Mouse (Mus musculus): ENCODE results near the gene Serpinb6b.

The Serpinb6b gene

DNA sequence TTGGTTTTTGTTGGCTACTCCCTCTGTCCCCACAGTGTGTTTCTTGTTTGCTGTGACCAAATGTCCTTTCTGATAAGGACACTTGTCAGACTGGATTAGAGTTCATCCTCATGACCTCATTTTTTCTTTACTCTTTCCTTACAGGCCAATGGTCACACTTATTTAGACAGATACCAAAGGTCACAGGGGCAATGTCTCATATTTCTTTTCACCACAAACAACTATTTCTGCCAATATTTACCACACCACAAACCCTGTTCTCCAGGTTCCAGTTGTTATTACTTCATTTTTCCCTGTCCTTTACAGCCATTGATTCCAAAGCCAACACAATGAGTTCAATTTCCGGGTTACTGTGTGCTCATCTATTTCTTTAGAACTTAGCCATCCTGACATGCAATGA lies 4.6 kb downstream of the Serpinb6b start:
- ChIA-PET CTCF (no interaction called here), POLR2A (no interaction called here)

GRCm38 (mm10) chr13:32970776-32971175 lies 5.8 kb downstream of the Serpinb6b start:
- CTCF ChIA-PET: interaction anchor here in 1 of 4 experiments (0.6 kb wide), 1 partner anchor 103 kb away, joined by 3 read pairs; no protein-coding TSS in a partner anchor
- POLR2A ChIA-PET: no interaction called here

DNA sequence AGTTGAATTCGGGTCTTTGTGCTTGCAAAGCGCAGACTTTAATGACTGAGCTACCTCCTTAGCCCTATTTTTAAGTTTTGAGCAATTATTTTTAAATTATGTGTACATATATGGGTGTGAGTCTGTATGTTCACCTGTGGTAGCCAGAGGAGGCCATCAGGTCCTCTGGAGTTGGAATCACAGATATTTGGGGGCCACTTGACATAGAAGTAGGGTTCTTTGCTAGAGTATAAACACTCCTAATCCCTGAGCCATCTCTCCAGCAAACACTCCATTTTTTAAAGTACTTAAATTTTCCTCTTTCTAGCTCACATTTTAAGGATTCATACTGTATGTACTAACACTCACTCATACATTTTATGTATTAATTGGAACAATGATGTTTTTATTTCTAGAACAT lies 9.3 kb downstream of the Serpinb6b start:
- ChIA-PET POLR2A (interaction anchor here in 1 of 4 experiments (0.5 to 1.6 kb wide), 2 partner anchors 9 to 66 kb away, joined by 3 to 4 read pairs; partner anchors contain the start of gene Serpinb6b), CTCF (interaction anchor here in 2 of 4 experiments (0.5 to 1.6 kb wide), 2 partner anchors 56 to 100 kb away, joined by 3 read pairs; no protein-coding TSS in a partner anchor)

DNA sequence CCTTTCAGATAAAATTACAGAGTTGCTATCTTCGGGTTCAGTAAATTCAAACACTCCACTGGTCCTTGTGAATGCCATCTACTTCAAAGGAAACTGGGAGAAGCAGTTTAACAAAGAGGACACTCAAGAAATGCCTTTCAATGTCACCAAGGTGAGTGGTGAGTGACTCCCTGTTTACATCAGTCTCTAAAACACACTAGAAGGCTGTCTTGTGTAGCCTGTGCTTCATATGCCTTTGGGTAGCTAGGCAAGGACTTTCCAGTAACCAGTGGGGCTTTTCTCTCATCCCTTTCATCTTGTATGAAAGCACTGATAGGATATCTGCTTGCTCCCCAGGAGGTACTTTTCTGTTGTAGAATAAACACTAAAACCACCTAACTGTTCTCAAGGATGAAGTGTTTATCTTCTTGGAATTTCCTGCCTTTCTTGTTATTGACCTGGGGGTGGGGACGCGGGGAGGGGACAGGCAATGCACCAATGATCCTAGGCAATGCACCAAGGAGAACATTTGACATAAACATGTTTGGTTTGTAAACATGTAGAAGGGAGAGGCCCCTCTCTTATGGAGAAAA lies 10.0 kb downstream of the Serpinb6b start:
- ChIA-PET POLR2A (interaction anchor here in 1 of 4 experiments (1.6 kb wide), 1 partner anchor 10 kb away, joined by 4 read pairs; the partner anchor contains the start of gene Serpinb6b), CTCF (interaction anchor here in 1 of 4 experiments (1.6 kb wide), 1 partner anchor 99 kb away, joined by 3 read pairs; no protein-coding TSS in a partner anchor)

- ChIA-PET CTCF (no interaction called here), POLR2A (no interaction called here)
Measured at GRCm38 (mm10) chr13:32975710-32976109, 10.7 kb downstream of the Serpinb6b start.

- CTCF ChIA-PET: no interaction called here
- POLR2A ChIA-PET: no interaction called here
Measured at GRCm38 (mm10) chr13:32982556-32983042, 17.6 kb downstream of the Serpinb6b start.

DNA sequence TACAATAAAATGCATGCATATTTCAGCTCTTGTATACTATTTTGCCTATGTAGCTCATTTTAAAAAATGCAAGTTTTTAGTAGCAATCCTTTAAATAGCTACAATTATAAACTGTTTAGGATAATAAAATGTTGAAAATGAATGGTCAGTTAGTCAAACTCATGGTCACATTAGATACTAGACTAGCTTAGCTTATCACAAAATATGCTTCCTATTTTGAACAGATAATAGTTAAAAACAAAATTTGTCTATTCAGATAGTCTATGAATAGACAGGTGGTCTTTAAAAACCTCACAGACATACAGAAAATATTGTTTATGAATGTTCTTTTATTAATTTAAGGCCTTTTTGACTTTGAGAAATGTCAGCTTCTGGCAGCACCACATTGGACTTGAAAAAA lies 21.2 kb downstream of the Serpinb6b start:
- ChIA-PET CTCF (no interaction called here), POLR2A (no interaction called here)

DNA sequence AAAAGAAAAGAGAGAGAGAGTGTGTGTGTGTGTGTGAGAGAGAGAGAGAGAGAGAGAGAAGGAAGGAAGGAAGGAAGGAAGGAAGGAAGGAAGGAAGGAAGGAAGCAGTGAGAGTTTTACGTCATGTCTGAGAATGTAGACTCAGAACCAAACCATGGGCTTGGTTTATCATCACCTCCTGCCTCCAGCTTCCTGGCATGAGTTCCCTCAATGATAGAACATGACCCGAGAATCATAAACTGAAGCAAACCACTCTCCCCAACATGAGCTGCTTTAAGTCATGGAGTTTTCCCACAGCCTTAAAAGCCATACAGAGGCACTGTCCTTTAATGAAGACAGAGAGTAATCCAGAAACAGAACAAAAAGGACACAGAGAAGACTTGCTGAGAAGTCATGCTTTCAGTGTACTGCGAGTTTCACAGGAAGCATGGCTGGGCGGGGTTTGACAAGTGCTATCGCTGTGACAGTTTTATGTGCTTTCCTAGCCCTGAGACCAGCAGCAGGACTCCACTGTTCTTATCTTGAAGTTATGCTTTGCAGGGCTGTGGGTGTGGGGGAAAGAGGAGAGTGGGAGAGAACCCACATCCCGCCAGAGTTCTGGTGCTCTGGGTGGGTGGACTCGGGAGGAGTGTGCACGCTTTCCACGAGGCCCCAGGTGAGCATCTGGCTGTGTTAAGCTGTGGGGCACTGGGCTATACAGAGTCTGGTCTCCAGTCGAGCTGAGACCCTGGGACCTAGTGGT lies 28.3 kb downstream of the Serpinb6b start:
- CTCF ChIA-PET: no interaction called here
- POLR2A ChIA-PET: no interaction called here

- CTCF ChIA-PET: no interaction called here
- POLR2A ChIA-PET: no interaction called here
Measured at GRCm38 (mm10) chr13:32993894-32994242, 28.9 kb downstream of the Serpinb6b start.

DNA sequence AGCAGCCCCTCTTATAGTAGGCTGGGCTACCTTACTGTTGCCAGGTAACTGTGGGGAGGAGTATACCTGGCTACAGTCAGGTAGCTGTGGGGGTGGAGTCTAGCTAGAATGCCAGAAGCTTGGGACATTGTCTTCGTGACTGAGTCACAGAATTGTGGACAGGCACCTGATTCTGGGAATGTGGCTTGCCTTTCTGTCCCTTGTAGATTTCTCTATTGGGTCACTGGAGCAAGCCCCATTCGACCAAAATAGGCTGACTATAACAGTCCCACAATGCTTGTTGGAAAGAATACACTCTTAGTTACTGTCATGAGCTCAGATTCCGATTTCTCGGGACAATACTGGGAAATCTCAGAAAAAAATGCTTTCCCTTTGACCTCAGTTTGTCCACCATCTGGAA lies 30.0 kb downstream of the Serpinb6b start:
- ChIA-PET CTCF (interaction anchor here in 1 of 4 experiments (0.8 kb wide), 1 partner anchor 9 kb away, joined by 3 read pairs; no protein-coding TSS in a partner anchor), POLR2A (no interaction called here)

DNA sequence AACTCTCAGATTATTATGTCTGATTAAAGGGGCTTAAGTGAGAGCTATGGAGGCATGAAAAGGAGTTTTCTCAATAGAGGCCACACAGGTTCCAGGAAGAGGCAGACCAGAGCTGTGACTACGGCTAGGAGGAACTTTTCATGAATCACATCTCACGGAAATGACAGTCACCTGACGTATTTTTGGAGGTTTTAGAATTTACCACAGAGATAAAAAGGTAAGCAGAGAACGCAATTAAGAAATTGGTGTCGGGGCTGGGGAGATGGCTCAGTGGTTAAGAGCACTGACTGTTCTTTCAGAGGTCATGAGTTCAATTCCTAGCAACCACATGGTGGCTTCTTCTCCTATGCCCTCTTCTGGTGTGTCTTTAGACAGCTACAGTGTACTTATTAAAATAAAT lies 36.3 kb downstream of the Serpinb6b start:
- ChIA-PET CTCF (no interaction called here), POLR2A (no interaction called here)

GRCm38 (mm10) chr13:33002950-33003349 lies 37.9 kb downstream of the Serpinb6b start, which contains the start of gene Serpinb9:
Serpinb9 (plus strand) TSS chr13:33003250.
- CTCF ChIA-PET: interaction anchor here in 1 of 4 experiments (0.6 kb wide), 1 partner anchor 40 kb away, joined by 3 read pairs; no protein-coding TSS in a partner anchor
- POLR2A ChIA-PET: interaction anchor here in 1 of 4 experiments (1.0 kb wide), 1 partner anchor 27 kb away, joined by 3 read pairs; no protein-coding TSS in a partner anchor

- ChIA-PET POLR2A (interaction anchor here in 1 of 4 experiments (1.0 to 1.4 kb wide), 2 partner anchors 23 to 27 kb away, joined by 3 read pairs; partner anchors contain the start of gene Serpinb9b), CTCF (interaction anchor here (0.5 to 2.7 kb wide), 15 partner anchors 8 to 898 kb away, joined by 3 to 8 read pairs (median 3); no protein-coding TSS in a partner anchor)
Measured at GRCm38 (mm10) chr13:33003523-33004413, 38.8 kb downstream of the Serpinb6b start.

DNA sequence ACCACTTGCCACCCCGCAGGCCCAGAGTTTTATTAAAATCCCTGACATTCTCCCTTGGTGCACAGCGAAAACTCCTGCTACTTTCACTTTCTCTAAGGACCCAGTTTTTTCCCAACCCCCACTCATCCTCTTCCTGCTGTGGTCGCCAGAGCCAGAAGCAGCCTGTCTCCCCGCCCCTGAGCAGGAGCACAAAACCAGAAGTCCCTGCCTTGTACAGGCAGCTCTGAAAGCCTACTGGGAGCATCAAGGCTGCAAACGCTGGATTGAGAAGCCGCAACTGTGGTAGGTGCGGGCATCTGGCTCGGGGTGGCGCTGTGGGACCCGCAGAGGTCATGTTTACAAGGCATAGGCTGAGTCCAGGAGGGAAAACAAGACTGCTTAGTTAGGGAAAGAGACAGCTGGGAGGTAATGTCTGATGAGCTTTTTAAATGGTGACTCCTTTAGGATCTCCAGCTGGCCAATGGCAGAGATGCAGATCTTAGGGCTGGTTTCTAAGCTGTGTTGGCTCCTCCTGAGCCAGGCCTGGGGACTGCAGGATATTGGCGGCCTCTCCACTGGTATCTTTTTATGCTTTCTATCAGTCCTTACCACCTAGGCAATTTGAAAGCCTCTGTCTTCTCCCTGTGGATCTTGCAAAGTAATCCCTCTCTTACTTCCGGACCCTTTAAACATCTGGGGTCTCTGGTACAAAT lies 39.6 kb downstream of the Serpinb6b start:
- POLR2A ChIA-PET: interaction anchor here in 1 of 4 experiments (1.4 kb wide), 1 partner anchor 23 kb away, joined by 3 read pairs; the partner anchor contains the start of gene Serpinb9b
- CTCF ChIA-PET: interaction anchor here (0.5 to 2.7 kb wide), 20 partner anchors 8 to 897 kb away, joined by 3 to 8 read pairs (median 3); no protein-coding TSS in a partner anchor

DNA sequence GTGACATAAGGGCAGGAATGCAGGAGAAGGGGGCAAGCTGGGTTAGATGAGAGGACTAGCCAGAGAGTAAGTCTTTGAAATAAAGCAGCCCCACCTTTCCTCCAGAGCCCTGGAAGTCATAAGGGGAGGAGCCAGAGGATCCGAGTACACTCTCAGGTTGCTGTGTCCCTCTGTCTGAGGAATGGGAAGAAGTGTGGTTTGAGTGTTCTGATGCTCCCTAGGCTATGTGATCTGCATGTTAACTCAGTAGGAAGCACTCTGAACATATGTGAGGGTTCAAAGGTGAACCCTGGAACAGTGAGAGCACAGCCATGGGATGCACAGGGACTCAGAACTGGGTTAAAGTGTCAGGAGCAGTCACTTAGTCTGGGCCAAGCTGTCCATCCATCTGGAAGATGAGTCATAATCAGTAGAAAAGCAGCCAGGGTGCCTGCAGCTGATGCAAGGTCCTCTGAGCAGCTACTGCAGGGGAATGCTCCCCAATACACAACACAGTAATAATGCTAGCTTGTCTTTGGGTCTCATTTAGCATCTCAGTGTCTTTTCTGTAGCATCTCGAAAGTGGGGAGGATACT lies 40.6 kb downstream of the Serpinb6b start:
- POLR2A ChIA-PET: interaction anchor here in 1 of 4 experiments (1.4 kb wide), 1 partner anchor 22 kb away, joined by 3 read pairs; the partner anchor contains the start of gene Serpinb9b
- CTCF ChIA-PET: interaction anchor here in 3 of 4 experiments (0.6 to 2.7 kb wide), 5 partner anchors 7 to 251 kb away, joined by 3 to 8 read pairs (median 4); no protein-coding TSS in a partner anchor

- POLR2A ChIA-PET: no interaction called here
- CTCF ChIA-PET: interaction anchor here in 1 of 4 experiments (2.7 kb wide), 1 partner anchor 68 kb away, joined by 8 read pairs; no protein-coding TSS in a partner anchor
Measured at GRCm38 (mm10) chr13:33006555-33006954, 41.5 kb downstream of the Serpinb6b start.

DNA sequence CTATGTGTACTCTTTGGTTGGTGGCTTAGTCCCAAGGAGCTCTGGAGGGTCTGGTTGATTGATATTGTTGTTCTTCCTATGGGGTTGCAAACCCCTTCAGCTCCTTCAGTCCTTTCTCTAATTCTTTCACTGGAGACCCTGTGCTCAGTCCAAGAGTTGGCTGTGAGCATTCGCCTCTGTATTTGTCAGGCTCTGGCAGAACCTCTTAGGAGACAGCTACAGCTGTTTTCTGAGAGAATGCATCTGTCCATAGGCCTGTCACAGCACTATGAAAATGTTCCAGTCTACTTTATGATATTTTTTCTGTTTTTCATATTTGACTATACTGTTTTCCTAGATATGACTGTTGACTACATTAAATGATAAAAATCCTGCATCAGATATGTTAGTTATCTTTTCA lies 47.4 kb downstream of the Serpinb6b start:
- ChIA-PET CTCF (interaction anchor here in 1 of 4 experiments (1.3 kb wide), 1 partner anchor 7 kb away, joined by 4 read pairs; no protein-coding TSS in a partner anchor), POLR2A (no interaction called here)

DNA sequence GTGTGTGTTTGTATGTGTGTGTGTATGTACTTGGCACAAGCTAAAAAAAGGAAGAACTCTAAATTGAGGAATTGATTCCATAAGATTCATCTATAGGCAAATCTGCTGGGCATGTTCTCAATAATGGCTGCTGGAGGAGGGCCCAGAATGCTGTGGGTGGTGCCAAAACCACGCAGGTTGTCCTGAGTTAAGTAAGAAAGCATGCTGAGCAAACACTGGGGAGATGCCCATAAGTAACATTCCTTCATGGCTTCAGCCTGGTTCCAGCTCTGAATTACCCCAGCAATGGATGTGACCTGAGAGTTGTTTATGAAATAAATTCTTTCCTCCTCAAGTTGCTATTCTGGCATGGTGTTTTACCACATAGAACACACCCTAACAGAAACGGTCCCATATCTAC lies 48.3 kb downstream of the Serpinb6b start:
- POLR2A ChIA-PET: no interaction called here
- CTCF ChIA-PET: interaction anchor here in 1 of 4 experiments (1.3 kb wide), 1 partner anchor 8 kb away, joined by 4 read pairs; no protein-coding TSS in a partner anchor
